Mouse (Mus musculus) left cerebral cortex, postnatal 14 days (tissue): ENCODE data around the gene Med27. TPM values are rescaled to one million over a fixed set of nuclear protein-coding genes. Genes with fewer than 3 reads are reported as not detected.

Experiments
- DNase-seq, 2 experiments: peaks; one replicate each; pipeline ENCODE4 v3.0.0; 2021 to 2022; ENCODE audit warnings: low spot score in 2 of 2, mixed read lengths in 1 of 2
- intact Hi-C: fragments of 180-260 bp; cut with DNase I; formaldehyde crosslinking; loops from one replicate; pipeline ENCODE4 v1.15.1; 2025
- total RNA-seq, 2 experiments: library from RNA; stranded (reverse); gene quantifications; 2 replicates each; pipeline ENCODE4 v1.2.3; 2021

The Med27 gene
- total RNA-seq, 2 experiments from 2014 or later: 34.6 to 35.6 TPM

GRCm38 (mm10) chr2:29387268-29387667, 40.6 kb downstream of the Med27 start:
- DNase-seq: no peak
- intact Hi-C loops: no loop called here

- intact Hi-C loops: no loop called here
- peak in 1 of 2 experiments; percentile 22 for DNase-seq
Measured at GRCm38 (mm10) chr2:29388937-29389336, 42.3 kb downstream of the Med27 start.

GRCm38 (mm10) chr2:29391086-29391485, 44.5 kb downstream of the Med27 start:
- intact Hi-C loops: no loop called here

GRCm38 (mm10) chr2:29391996-29392395, 45.4 kb downstream of the Med27 start:
- no peak for DNase-seq
- intact Hi-C loops: no loop called here

More at GRCm38 (mm10) chr2:29391086-29391485, 44.5 kb downstream of the Med27 start:
- DNase-seq: no peak

- intact Hi-C loops: no loop called here
- peak; percentile 56 to 72 for DNase-seq
Measured at GRCm38 (mm10) chr2:29400234-29400633, 53.6 kb downstream of the Med27 start.

- intact Hi-C loops: no loop called here
- DNase-seq: no peak
Measured at GRCm38 (mm10) chr2:29400812-29401211, 54.2 kb downstream of the Med27 start.

GRCm38 (mm10) chr2:29401868-29402267, 55.2 kb downstream of the Med27 start:
- intact Hi-C loops: no loop called here
- no peak for DNase-seq

GRCm38 (mm10) chr2:29402550-29403076, 56.0 kb downstream of the Med27 start:
- no peak for DNase-seq
- intact Hi-C loops: no loop called here

- peak; percentile 24 to 28 for DNase-seq
- intact Hi-C loops: no loop called here
Measured at GRCm38 (mm10) chr2:29403799-29404530, 57.3 kb downstream of the Med27 start.

- DNase-seq: no peak
- intact Hi-C loops: no loop called here
Measured at GRCm38 (mm10) chr2:29404931-29405330, 58.3 kb downstream of the Med27 start.

- DNase-seq: no peak
- intact Hi-C loops: no loop called here
Measured at GRCm38 (mm10) chr2:29405848-29406247, 59.2 kb downstream of the Med27 start.

GRCm38 (mm10) chr2:29407350-29407749, 60.7 kb downstream of the Med27 start:
- intact Hi-C loops: no loop called here
- no peak for DNase-seq

- DNase-seq: no peak
- intact Hi-C loops: no loop called here
Measured at GRCm38 (mm10) chr2:29407764-29408163, 61.1 kb downstream of the Med27 start.

- no peak for DNase-seq
- intact Hi-C loops: no loop called here
Measured at GRCm38 (mm10) chr2:29410884-29411283, 64.3 kb downstream of the Med27 start.

GRCm38 (mm10) chr2:29412458-29412857, 65.8 kb downstream of the Med27 start:
- DNase-seq: no peak
- intact Hi-C loops: no loop called here

GRCm38 (mm10) chr2:29413259-29413993, 66.8 kb downstream of the Med27 start:
- no peak for DNase-seq
- intact Hi-C loops: no loop called here

- intact Hi-C loops: no loop called here
- DNase-seq: no peak
Measured at GRCm38 (mm10) chr2:29414852-29415473, 68.3 kb downstream of the Med27 start.

GRCm38 (mm10) chr2:29418498-29418897, 71.9 kb downstream of the Med27 start:
- DNase-seq: no peak
- intact Hi-C loops: no loop called here

- DNase-seq: no peak
- intact Hi-C loops: no loop called here
Measured at GRCm38 (mm10) chr2:29419434-29419833, 72.8 kb downstream of the Med27 start.

- intact Hi-C loops: no loop called here
- DNase-seq: no peak
Measured at GRCm38 (mm10) chr2:29419946-29420345, 73.3 kb downstream of the Med27 start.
